Mouse (Mus musculus) brain, embryonic 14.5 days (tissue): Measurements from ENCODE around the gene Alx3. TPM values are rescaled to one million over a fixed set of nuclear protein-coding genes. Genes with fewer than 3 reads are reported as not detected.
"Not testable (repeated sequence)": the region's sequence is repeated elsewhere in the genome, so short reads cannot be mapped to it uniquely, and the experiment has no call there.

Source experiments
- DNase-seq: peaks from one replicate; pipeline ENCODE4 v3.0.0-alpha.2; 2011; ENCODE audit warnings: low read depth
- CTCF ChIP-seq: fragments of 200-500 bp; IDR thresholded peaks from 2 replicates; pipeline ENCODE4 v1.5.1; 2012; ENCODE audit warnings: inconsistent platforms, mild to moderate bottlenecking, moderate library complexity, borderline replicate concordance; ENCODE audit not compliant: insufficient read depth, insufficient read length; ENCODE audit errors: extremely low read depth
- POLR2A ChIP-seq: fragments of 200-500 bp; IDR thresholded peaks from 2 replicates; pipeline ENCODE4 v1.6.1; 2012; ENCODE audit warnings: mild to moderate bottlenecking, inconsistent platforms, borderline replicate concordance; ENCODE audit not compliant: poor library complexity, insufficient read depth, insufficient read length, severe bottlenecking; ENCODE audit errors: extremely low read depth
- polyA plus RNA-seq: library from polyadenylated mRNA; depleted of rRNA; stranded (reverse); fragments of >200 nt; gene quantifications from 2 replicates; pipeline ENCODE4 v1.2.3, GENCODE M21; 2012; rRNA removed

The Alx3 gene
- polyA plus RNA-seq, 1 experiment = 1.2 TPM

DNA sequence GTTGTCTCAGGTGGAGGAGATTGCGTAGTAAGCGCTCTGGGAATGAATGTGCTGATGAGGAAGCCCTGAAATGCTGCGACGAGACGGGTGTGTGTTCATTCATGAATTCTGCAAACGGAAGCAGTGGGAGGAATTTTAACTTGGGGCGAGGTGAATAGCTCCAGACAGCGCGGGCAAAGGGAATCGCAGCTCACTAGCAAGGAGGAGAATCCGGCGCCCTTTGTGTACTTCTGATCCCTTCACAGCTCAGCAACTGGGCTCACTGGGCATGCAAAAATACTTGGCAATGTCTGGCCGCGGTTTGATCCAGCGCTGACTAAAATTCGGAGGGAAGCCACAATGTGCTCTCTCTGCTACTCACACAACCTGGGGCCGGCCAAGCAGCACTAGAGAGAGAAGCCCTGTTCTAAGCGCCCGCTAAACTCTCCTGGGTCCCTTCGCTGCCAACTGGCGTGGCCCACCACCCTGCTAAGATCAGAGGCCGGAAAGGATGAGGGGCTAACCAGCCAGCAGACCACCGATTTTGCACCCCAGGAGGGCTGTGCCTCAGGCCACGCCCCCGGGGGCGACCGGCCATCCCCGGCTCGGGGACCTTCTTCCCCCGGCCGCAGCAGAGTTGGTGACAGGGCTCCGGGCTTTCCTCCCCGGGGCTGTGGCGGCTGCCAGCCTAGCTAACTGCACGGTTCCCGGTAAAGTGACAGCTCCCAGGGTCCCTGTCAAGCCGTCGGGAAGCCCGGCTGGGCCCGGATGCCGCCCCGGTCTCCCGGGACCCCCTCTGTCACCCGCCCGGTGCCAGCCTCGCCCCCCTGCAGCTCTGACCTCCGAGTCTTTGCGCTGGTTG is 36.1 kb downstream of the Alx3 start, which contains the start of gene Gm10961:
Gm10961 (plus strand) TSS at position 641 of the 841 bp plus-strand sequence.
- DNase-seq = peak; percentile 76
- TF ChIP-seq CTCF (no peak), POLR2A (no peak)

DNA sequence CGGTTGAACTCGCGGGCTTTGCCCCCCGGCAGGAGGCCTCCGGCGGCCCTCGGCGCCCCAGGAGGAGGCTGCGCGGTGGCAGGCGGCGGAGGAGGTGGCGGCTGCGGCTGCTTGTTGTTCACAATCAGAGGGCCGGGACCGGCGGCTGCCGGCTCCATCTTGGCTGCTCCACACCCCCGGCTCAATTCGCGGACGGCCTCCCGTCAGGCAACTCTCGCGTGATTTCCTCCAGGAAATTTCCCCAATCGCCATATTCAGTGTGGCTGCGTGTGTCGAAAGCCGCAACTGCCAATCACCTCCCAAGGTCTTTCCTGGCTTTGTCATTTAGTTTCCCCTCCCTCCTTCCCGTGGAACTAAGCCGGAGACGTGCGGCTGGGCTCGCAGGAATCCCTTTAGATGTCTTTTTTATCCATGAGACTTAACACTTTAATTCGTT is 36.7 kb downstream of the Alx3 start, which contains the start of gene Strip1:
Strip1 (minus strand) TSS at position 172 of the 436 bp plus-strand sequence.
- TF ChIP-seq POLR2A = peak; percentile 91
- no peak for TF ChIP-seq CTCF
- peak; percentile 99 for DNase-seq

DNA sequence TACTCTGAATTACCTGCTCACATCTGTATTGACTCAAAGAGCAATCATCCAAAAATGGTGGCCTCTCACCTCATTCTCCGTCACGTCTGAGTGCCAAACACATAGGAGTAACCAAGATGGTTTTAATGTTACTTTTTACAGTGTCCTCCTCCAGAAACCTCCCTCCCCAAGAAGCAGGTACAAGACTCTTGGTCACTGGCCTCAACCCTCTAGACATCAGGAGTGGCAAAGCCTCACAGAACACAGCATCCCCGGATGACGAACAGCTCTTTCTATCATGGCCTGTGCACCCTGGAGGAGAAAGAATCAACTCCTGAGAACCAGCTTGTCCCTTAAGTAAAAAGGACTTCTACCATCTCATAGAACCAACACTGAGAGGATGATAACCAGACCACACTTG is 38.0 kb downstream of the Alx3 start:
- DNase-seq = no peak
- TF ChIP-seq CTCF (no peak), POLR2A (no peak)

DNA sequence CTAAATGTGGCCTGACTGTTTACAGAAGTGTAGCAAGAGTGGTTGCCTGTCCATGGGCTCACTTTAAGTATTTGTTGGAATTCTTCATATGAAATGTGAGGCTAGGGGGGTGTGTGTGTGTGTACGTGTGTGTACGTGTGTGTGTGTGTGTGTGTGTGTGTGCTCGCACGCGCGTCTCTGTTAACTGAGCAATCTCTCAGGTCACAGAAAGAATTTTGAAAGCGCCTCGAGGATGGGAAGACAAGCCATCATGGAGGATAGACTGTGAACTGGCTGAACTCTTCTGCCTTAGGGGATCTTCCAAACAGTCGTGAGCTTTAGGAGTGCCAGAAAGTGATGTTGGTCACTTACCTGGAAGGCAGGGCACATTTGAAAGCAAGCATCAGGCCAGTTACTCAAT is 39.1 kb downstream of the Alx3 start:
- TF ChIP-seq POLR2A = no peak
- DNase-seq = no peak

DNA sequence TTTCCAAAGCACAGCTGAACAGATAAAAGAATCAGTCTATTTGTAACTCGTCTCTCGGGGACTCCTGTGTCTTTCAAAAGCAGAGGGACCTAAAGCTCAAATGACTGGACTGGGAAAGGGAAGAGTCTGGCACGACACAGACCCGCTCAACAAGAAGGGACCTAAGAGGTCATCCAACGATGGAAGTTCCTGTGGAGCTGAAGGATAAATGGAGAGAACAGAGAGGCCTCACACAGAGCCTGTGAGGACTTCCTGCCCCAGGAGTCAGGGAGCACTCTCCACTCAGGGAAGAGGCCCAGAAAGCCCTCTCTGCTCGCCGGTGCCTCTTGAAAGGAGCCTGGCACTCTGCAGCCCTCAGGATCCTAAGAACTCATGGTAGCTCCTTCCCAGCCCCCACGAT is 41.0 kb downstream of the Alx3 start:
- no peak for TF ChIP-seq POLR2A
- no peak for TF ChIP-seq CTCF
- no peak for DNase-seq

DNA sequence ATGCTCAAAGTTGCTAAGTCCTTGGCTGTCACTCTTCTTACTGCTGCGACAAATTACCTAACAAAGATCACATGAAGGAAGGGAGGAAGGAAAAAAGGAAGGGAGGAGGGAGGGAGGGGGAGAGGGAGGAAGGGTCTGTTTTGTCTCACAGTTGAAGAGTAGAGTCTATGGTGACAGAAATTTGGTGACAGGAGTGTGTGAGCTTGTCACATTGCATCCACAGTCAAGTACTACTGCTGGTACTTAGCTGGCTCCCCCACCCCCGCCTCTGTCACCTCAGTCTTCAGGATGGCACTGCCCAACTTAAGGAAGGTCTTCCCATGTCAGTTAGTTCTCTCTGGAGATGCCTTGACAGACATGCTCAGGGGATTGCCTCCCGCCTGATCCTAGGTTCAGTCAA is 41.4 kb downstream of the Alx3 start:
- DNase-seq = no peak
- no peak for TF ChIP-seq POLR2A
- no peak for TF ChIP-seq CTCF

DNA sequence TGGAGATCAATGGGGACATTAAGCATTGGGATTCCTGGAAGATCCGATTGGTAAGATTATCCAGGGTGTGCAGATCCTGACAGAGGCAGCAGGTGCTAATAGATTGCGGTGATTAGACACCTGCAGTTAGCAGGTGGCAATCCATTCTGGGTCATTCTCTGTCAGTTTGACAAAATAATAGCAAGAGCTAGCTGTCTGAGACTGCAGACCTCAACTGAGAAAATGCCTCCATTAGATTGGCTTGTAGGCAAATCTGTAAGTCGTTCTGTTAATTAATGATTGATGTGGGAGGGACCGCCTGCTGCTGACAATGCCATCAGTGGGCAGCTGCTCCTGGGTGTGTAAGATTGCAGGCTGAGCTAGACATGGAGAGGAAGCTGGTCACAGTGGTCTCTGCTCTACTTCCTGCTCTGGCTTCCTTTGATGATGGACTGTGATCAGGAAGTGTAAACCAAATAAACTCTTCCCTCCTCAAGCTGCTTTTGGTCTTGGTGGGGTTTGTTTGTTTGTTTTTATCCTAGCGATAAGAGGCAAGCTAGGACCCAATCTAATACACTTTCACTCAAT is 42.9 kb downstream of the Alx3 start:
- no peak for TF ChIP-seq CTCF
- TF ChIP-seq POLR2A = no peak
- peak; percentile 44 for DNase-seq

DNA sequence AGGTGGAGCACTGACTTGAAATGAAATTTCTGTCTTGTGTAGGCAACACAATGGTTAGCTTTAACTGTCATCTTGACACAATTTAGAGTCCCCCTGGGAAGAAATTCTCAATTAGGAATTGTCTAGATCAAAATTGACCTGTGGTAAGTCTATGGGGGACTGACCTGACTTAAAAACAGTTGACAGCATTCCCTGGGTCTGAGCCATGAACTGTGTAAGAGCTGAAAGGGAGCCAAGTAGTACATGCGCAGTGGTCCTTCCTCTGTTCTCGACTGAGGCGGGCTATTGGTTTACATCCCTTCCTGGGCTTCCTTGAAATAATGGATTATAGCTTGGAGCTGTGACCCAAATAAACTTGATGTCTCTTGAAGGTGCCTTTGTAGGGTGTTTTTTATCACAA is 52.1 kb downstream of the Alx3 start:
- no peak for TF ChIP-seq POLR2A

DNA sequence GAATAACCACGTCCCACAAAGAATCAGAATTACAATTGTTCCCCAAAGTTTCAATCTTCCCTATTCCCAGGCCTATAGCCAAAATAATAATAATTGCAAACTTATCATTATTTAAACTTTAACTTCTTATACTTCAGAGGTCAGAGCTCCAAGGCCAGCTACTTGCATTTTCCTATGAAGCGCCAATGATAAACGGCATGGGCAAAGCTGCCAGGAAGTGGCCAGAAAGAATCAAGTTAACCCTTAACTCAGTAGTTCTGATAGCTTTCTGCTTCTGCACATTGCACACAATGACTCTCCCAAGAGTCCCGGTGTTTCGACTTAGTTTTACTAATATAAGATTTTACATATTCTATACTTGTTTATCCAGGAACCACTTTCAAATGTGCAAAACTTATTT is 55.4 kb downstream of the Alx3 start:
- DNase-seq = not testable (repeated sequence)

More for the DNA sequence above, 52.1 kb downstream of the Alx3 start:
- DNase-seq = no peak

DNA sequence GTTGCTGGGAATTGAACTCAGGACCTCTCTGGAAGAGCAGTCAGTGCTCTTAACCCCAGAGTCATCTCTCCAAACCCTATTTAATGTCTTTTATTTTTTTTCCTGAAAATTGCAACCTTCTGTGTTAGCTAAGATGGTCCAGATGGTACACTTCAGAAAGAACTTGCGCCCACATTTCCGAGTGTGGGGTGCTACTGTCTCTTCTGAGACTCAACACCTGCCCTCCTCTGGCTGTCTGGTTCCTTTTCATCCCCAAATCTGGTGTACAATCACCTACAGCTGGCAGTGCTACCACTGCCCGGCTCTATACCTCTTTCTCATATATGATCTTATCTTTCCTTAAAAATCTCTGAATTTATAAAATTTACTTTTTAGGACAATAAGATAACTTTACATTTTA is 58.1 kb downstream of the Alx3 start:
- DNase-seq = no peak
- TF ChIP-seq CTCF (no peak), POLR2A (no peak)

DNA sequence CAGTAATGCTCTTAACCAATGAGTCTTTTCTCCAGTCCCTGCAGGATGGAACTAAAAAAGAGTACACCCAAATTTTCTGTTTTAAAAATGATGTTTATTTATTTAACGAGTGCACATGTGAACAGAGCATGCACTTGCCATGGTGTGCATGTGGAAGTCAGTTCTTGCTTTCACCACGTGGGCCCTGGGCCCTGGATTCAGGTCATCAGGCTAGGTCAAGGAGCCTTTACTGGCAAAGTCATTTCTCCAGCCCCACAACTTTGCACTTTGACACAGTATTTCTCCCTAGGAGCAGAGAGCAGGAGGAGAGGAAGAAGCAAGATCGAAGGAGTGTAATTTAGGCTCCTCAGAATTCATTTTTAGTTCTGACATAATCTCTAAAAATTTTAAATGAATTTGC is 60.0 kb downstream of the Alx3 start:
- TF ChIP-seq CTCF (no peak), POLR2A (no peak)
- no peak for DNase-seq

Other genes starting within 250 kb of the Alx3 start
- gene Kcnc4, start 135.5 kb upstream of the Alx3 start, polyA plus RNA-seq = 8.9 and 13.3 TPM in 2 replicates
- gene Slc6a17, start 77.0 kb upstream of the Alx3 start, polyA plus RNA-seq = 37.6 and 40.2 TPM in 2 replicates
- not detected in 2 replicates for gene Ubl4b, start 40.0 kb upstream of the Alx3 start, polyA plus RNA-seq
- gene Gm10961, start 36.3 kb downstream of the Alx3 start, polyA plus RNA-seq = not detected in 2 replicates
- 215 and 216 TPM in 2 replicates for gene Strip1, start 36.7 kb downstream of the Alx3 start, polyA plus RNA-seq
- 173 and 195 TPM in 2 replicates for gene Ahcyl1, start 101.5 kb downstream of the Alx3 start, polyA plus RNA-seq
- gene Csf1, start 165.4 kb downstream of the Alx3 start, polyA plus RNA-seq = 6.4 and 8.5 TPM in 2 replicates